Mouse (Mus musculus): ENCODE results near the gene Pif1. TPM values are rescaled to one million over a fixed set of nuclear protein-coding genes. Genes with fewer than 3 reads are reported as not detected.

Pif1 gene
- total and polyA plus RNA-seq, 2 experiments from 2014 or later: 2.6 to 7.1 TPM

- Histone ChIP-seq H3K9ac (replicated peaks; ENCODE audit: low read depth, low read length) (no peak overlapping the region), H3K4me1 (ENCODE audit: control insufficient read depth, insufficient read depth) (peaks cover 21% of the 10 kb centered on the region), H3K4me2 (ENCODE audit: low read depth, low read length) (no peak overlapping the region), H3K4me3 (ENCODE audit: low read depth, low read length) (no peak overlapping the region), H3K36me3 (replicated peaks; ENCODE audit: control insufficient read depth, insufficient read depth, low read length) (peaks cover 41% of the 10 kb centered on the region), H3K9me3 (replicated peaks; ENCODE audit: control insufficient read depth, low read length) (no peaks in the 10 kb centered on the region), H3K27ac (ENCODE audit: low read depth) (no peak overlapping the region), H3K27me3 (ENCODE audit: control insufficient read depth, insufficient read depth, low read length) (no peaks in the 10 kb centered on the region)
- TF ChIP-seq CTCF (IDR thresholded peaks at IDR 0.05; ENCODE audit: low read depth) (no peak), EP300 (IDR thresholded peaks at IDR 0.05; ENCODE audit: low read depth) (no peak)
- DNase-seq (ENCODE audit: low spot score): no peak
- whole genome bisulfite sequencing: 26% methylated on average over 5 of the region's 5 CpGs
- no peak for ATAC-seq (ENCODE audit: insufficient read depth, low read depth)
Measured at GRCm38 (mm10) chr9:65555001-65555405, 32.0 kb upstream of the Pif1 start.

- DNase-seq (ENCODE audit: low spot score) (no peak), ATAC-seq (ENCODE audit: insufficient read depth, low read depth) (no peak)
- no peak for TF ChIP-seq CTCF (IDR thresholded peaks at IDR 0.05; ENCODE audit: low read depth)
- no peak overlapping the region for H3K4me3 ChIP-seq (ENCODE audit: low read depth, low read length)
- H3K4me1 ChIP-seq (ENCODE audit: control insufficient read depth, insufficient read depth): peaks cover 16% of the 10 kb centered on the region
- no peak overlapping the region for H3K9ac ChIP-seq (replicated peaks; ENCODE audit: low read depth, low read length)
- H3K4me2 ChIP-seq (ENCODE audit: low read depth, low read length): no peak overlapping the region
- H3K27ac ChIP-seq (ENCODE audit: low read depth): no peak overlapping the region
- WGBS: 76% methylated on average over 4 of the region's 4 CpGs
- H3K9me3 ChIP-seq (replicated peaks; ENCODE audit: control insufficient read depth, low read length): no peaks in the 10 kb centered on the region
- H3K36me3 ChIP-seq (replicated peaks; ENCODE audit: control insufficient read depth, insufficient read depth, low read length): peaks cover 41% of the 10 kb centered on the region
- no peaks in the 10 kb centered on the region for H3K27me3 ChIP-seq (ENCODE audit: control insufficient read depth, insufficient read depth, low read length)
Measured at GRCm38 (mm10) chr9:65555621-65556020, 31.3 kb upstream of the Pif1 start.

- H3K36me3 ChIP-seq (replicated peaks; ENCODE audit: control insufficient read depth, insufficient read depth, low read length): peaks cover 41% of the 10 kb centered on the region
- H3K4me3 ChIP-seq (ENCODE audit: low read depth, low read length): no peak overlapping the region
- H3K4me1 ChIP-seq (ENCODE audit: control insufficient read depth, insufficient read depth): peaks cover 9% of the 10 kb centered on the region
- DNase-seq (ENCODE audit: low spot score) (no peak), ATAC-seq (ENCODE audit: insufficient read depth, low read depth) (no peak)
- H3K9ac ChIP-seq (replicated peaks; ENCODE audit: low read depth, low read length): no peak overlapping the region
- no peaks in the 10 kb centered on the region for H3K27me3 ChIP-seq (ENCODE audit: control insufficient read depth, insufficient read depth, low read length)
- no peaks in the 10 kb centered on the region for H3K9me3 ChIP-seq (replicated peaks; ENCODE audit: control insufficient read depth, low read length)
- no peak overlapping the region for H3K4me2 ChIP-seq (ENCODE audit: low read depth, low read length)
- WGBS: 93% methylated on average over 8 of the region's 8 CpGs
- TF ChIP-seq CTCF (IDR thresholded peaks at IDR 0.05; ENCODE audit: low read depth) (no peak), EP300 (IDR thresholded peaks at IDR 0.05; ENCODE audit: low read depth) (no peak)
- H3K27ac ChIP-seq (ENCODE audit: low read depth): no peak overlapping the region
Measured at GRCm38 (mm10) chr9:65556349-65556748, 30.6 kb upstream of the Pif1 start.

- TF ChIP-seq EP300 (IDR thresholded peaks at IDR 0.05; ENCODE audit: low read depth): no peak
- TF ChIP-seq CTCF (IDR thresholded peaks at IDR 0.05; ENCODE audit: low read depth): no peak
- ATAC-seq (ENCODE audit: insufficient read depth, low read depth): no peak
- DNase-seq (ENCODE audit: low spot score): no peak
- 89% methylated on average over 5 of the region's 5 CpGs for WGBS
- no peaks in the 10 kb centered on the region for H3K9me3 ChIP-seq (replicated peaks; ENCODE audit: control insufficient read depth, low read length)
- H3K4me3 ChIP-seq (ENCODE audit: low read depth, low read length): no peak overlapping the region
- H3K4me2 ChIP-seq (ENCODE audit: low read depth, low read length): no peak overlapping the region
- peaks cover 7% of the 10 kb centered on the region for H3K4me1 ChIP-seq (ENCODE audit: control insufficient read depth, insufficient read depth)
- H3K36me3 ChIP-seq (replicated peaks; ENCODE audit: control insufficient read depth, insufficient read depth, low read length): peaks cover 43% of the 10 kb centered on the region
- H3K27ac ChIP-seq (ENCODE audit: low read depth): no peak overlapping the region
- H3K27me3 ChIP-seq (ENCODE audit: control insufficient read depth, insufficient read depth, low read length): no peaks in the 10 kb centered on the region
- H3K9ac ChIP-seq (replicated peaks; ENCODE audit: low read depth, low read length): no peak overlapping the region
Measured at GRCm38 (mm10) chr9:65556979-65557378, 30.0 kb upstream of the Pif1 start.

- WGBS: 91% methylated on average over 6 of the region's 6 CpGs
- Histone ChIP-seq H3K27me3 (ENCODE audit: control insufficient read depth, insufficient read depth, low read length) (no peaks in the 10 kb centered on the region), H3K4me1 (ENCODE audit: control insufficient read depth, insufficient read depth) (peaks cover 8% of the 10 kb centered on the region; the same call in 1 of the 2 replicates), H3K4me2 (ENCODE audit: low read depth, low read length) (no peak overlapping the region), H3K36me3 (replicated peaks; ENCODE audit: control insufficient read depth, insufficient read depth, low read length) (peaks cover 51% of the 10 kb centered on the region), H3K9me3 (replicated peaks; ENCODE audit: control insufficient read depth, low read length) (no peaks in the 10 kb centered on the region), H3K27ac (ENCODE audit: low read depth) (no peak overlapping the region), H3K9ac (replicated peaks; ENCODE audit: low read depth, low read length) (no peak overlapping the region), H3K4me3 (ENCODE audit: low read depth, low read length) (no peak overlapping the region)
- ATAC-seq (ENCODE audit: insufficient read depth, low read depth): no peak
- DNase-seq (ENCODE audit: low spot score): no peak
- no peak for TF ChIP-seq CTCF (IDR thresholded peaks at IDR 0.05; ENCODE audit: low read depth)
- no peak for TF ChIP-seq EP300 (IDR thresholded peaks at IDR 0.05; ENCODE audit: low read depth)
Measured at GRCm38 (mm10) chr9:65558806-65559205, 28.2 kb upstream of the Pif1 start.

GRCm38 (mm10) chr9:65561016-65561415, 25.9 kb upstream of the Pif1 start:
- no peak overlapping the region for H3K27ac ChIP-seq (ENCODE audit: low read depth)
- H3K9me3 ChIP-seq (replicated peaks; ENCODE audit: control insufficient read depth, low read length): no peaks in the 10 kb centered on the region
- H3K4me3 ChIP-seq (ENCODE audit: low read depth, low read length): no peak overlapping the region
- DNase-seq (ENCODE audit: low spot score) (no peak), ATAC-seq (ENCODE audit: insufficient read depth, low read depth) (no peak)
- H3K27me3 ChIP-seq (ENCODE audit: control insufficient read depth, insufficient read depth, low read length): no peaks in the 10 kb centered on the region
- H3K9ac ChIP-seq (replicated peaks; ENCODE audit: low read depth, low read length): no peak overlapping the region
- no peak overlapping the region for H3K4me2 ChIP-seq (ENCODE audit: low read depth, low read length)
- TF ChIP-seq EP300 (IDR thresholded peaks at IDR 0.05; ENCODE audit: low read depth) (no peak), CTCF (IDR thresholded peaks at IDR 0.05; ENCODE audit: low read depth) (no peak)
- WGBS: 77% methylated on average over 4 of the region's 4 CpGs
- peaks cover 8% of the 10 kb centered on the region; the same call in 1 of the 2 replicates for H3K4me1 ChIP-seq (ENCODE audit: control insufficient read depth, insufficient read depth)
- H3K36me3 ChIP-seq (replicated peaks; ENCODE audit: control insufficient read depth, insufficient read depth, low read length): peaks cover 54% of the 10 kb centered on the region
